Mouse (Mus musculus) splenic B cell, adult 2 months (primary cell): ENCODE results near the gene Nodal.
"Not testable (repeated sequence)": the region's sequence is repeated elsewhere in the genome, so short reads cannot be mapped to it uniquely, and the experiment has no call there.

Experiments
- DNase-seq: peaks from one replicate; pipeline ENCODE4 v3.0.0-alpha.2; 2011; ENCODE audit warnings: low read depth, low spot score
- H3K27me3 ChIP-seq: 2 replicates; pipeline ENCODE4 v1.6.1; 2012; ENCODE audit warnings: mild to moderate bottlenecking, low read length, moderate library complexity, mixed read lengths; ENCODE audit not compliant: control insufficient read depth, poor library complexity, insufficient read depth, severe bottlenecking
- H3K36me3 ChIP-seq: 2 replicates; pipeline ENCODE4 v1.6.1; 2012; ENCODE audit warnings: mild to moderate bottlenecking, low read length, moderate library complexity, mixed read lengths; ENCODE audit not compliant: control insufficient read depth, poor library complexity, insufficient read depth, severe bottlenecking

Nodal gene

DNA sequence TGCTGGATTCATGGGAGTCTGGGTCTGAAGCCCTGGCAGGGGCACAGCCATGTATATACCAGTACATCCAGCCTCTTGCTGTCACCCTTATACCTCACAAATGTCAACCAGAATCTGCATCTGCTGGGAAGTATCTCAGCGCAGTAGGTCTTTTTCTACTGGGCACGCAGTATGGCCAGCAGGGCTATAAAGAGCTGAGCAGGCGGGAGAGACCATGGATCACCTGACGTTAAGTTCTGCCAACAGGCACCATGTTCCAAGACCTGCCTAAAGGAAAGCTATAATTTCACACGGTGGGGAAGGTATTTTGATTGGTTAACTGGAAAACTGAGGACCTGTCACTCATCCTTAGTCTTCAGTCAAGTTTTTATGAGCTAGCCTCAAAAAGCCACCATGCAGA is 11.3 kb downstream of the Nodal start:
- Histone ChIP-seq H3K27me3 (no peaks in the 10 kb centered on the region), H3K36me3 (peaks cover 16% of the 10 kb centered on the region)
- no peak for DNase-seq

DNA sequence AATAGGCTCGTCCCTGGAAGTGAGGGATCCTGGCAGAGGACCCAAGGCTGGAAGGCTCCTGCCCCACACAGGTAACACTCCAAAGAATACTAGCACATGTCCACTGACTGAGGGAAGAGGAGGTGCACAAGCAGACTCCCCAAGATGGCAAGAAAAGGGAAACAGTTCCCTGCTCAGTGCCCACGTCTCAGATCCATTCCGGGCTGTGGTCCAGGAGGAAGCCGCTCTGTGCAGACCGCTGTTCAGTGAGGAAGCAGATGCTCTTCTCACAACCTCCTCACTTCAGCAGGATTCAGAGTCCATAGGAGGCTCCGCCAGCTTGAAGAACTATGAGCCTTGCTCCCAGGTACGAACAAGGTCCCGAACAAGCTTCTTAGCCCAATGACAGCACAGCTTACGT is 13.6 kb downstream of the Nodal start:
- peaks cover 21% of the 10 kb centered on the region for H3K36me3 ChIP-seq
- H3K27me3 ChIP-seq, result no peaks in the 10 kb centered on the region
- no peak for DNase-seq

DNA sequence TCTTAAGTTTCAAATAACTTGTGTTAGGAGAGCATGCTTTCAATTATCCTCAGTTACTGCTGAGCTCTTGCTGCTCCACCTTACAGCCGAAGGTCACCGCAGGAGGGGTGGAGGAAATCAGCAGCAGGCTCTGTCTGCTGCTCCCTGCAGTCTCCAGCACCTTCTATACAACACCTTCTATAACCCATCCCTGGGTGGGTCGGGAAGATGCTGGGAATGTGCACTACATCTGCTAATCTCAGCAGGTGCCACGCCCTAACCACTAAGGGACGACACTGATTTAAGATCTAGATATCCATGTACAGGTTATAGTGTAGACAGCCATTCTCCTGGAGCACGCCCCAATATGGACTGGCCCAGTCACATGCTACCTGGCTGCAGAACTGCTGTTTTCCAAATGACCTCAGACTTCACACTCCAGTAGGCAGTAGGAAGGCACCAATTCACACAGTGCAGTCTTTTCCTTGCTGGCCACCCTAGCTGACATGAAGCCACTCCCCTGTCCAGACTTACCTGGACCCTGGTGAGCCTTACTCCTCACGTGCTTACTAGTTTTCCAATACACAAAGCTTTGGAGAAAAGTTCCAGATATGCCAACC is 22.5 kb downstream of the Nodal start:
- no peaks in the 10 kb centered on the region for H3K27me3 ChIP-seq
- DNase-seq, result no peak
- no peaks in the 10 kb centered on the region for H3K36me3 ChIP-seq

DNA sequence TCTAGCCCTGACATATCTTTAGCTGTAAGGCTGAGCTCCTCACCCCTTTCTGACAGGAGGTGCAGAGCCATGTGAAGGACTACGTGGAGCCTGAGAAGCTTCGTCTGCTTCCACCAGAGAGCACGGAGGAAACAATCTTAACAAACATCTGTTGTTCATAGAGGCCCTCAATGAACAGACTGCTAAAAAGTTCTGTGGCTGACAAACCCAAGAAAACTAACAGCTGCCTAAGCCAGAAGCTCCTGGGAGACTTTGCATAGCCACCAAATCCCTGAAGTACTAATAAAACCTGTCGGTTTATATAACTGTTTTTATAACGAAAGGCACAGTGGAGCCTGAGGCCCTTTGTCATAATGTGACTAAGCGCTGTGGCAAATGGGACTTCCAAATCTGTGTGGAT is 25.7 kb downstream of the Nodal start:
- Histone ChIP-seq H3K27me3 (no peaks in the 10 kb centered on the region), H3K36me3 (no peaks in the 10 kb centered on the region)
- no peak for DNase-seq

DNA sequence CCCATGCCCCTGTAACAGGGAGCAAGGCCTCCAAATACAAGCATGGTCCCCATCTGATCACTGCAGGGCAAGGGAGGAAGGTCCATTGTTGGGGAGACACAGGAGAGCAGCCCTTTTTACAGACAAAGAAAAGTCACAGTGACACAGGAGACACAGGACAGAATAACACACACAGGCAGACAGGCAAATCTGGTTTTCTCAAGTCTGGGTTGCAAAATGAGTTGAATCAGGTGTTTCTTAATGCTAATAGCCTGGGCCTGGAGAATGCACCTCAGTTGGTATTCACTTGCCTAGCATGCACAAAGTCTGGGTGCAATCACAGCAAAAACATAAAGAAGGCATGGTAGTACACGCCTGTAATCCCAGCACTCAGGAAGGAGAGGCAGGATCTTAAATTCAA is 26.1 kb downstream of the Nodal start:
- DNase-seq, result no peak
- Histone ChIP-seq H3K27me3 (no peaks in the 10 kb centered on the region), H3K36me3 (no peaks in the 10 kb centered on the region)

DNA sequence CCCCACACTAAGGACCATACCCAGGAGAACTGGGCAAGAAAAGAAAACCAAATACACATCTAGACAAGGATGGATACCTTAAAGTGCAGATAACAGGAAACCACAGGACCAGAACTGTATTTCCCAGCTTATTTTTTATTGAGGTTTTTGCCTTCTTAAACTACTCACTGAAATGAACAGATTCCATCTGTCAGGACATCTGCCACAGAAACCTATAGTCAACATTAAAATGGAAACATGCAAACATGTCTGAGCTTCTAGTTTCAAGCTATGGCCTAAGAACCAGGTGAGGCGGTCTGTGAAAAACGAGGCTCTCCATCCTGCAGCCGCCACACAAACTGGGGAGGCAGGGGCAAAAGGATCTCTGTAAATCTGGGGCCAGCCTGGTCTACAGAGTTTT is 27.2 kb downstream of the Nodal start:
- Histone ChIP-seq H3K36me3 (no peaks in the 10 kb centered on the region), H3K27me3 (no peaks in the 10 kb centered on the region)
- DNase-seq, result no peak

DNA sequence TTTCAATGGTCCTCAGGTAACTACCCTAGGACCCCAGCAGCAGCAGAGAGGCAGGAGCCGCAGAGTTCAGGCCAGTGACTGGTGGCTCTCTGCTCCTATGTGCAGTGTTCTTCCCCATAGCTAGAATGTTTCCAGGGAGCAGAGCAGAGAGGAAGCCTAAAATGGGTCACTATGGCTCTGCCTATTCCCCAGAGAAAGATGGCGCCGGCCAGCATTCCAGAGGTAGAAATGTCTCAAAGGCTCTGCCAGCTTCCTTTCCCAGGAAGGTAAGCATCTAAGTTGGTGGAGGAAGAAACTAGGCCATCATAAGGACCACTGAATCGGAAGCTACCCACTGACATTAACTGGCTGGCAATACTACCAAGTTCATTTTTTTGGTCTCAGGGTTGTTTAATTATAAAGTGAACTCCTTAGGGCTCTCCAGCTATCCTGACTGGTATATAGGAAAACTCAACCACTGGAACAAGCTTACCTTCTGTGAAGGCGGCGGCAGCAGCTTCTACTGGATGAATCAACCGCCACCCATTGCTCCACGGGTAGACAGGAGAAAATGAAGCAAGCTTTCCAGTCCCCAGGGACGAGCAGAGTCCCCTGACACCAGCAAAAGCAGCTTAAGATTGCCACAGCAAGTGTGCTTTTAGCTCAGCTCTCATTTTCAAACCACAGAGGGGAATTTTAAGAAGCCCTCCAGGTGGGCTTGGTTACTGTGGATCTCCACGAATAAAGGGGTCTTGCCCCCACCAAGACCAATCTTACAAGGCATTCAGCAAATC is 30.0 kb downstream of the Nodal start:
- Histone ChIP-seq H3K27me3 (no peaks in the 10 kb centered on the region), H3K36me3 (no peaks in the 10 kb centered on the region)
- DNase-seq, result peak; percentile 53

DNA sequence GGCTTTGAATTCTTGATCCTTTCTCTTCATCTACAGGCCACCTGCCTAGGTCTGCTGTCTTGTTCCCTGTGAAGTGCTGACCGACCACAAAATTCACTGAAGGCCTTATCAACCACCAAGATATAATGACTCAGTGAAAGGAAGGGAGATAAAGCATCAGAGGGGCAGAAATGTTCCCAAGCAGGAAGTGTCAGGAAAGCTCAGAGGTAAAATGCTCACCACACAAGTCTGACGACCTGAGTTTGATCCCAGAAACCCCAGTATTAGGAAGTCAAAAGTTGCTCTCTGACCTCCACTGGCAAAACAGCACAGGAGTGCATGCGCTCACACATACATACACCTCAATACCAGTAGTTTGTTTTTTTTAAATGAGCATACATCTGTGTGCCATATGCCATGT is 31.1 kb downstream of the Nodal start:
- Histone ChIP-seq H3K27me3 (no peaks in the 10 kb centered on the region), H3K36me3 (no peaks in the 10 kb centered on the region)
- no peak for DNase-seq

DNA sequence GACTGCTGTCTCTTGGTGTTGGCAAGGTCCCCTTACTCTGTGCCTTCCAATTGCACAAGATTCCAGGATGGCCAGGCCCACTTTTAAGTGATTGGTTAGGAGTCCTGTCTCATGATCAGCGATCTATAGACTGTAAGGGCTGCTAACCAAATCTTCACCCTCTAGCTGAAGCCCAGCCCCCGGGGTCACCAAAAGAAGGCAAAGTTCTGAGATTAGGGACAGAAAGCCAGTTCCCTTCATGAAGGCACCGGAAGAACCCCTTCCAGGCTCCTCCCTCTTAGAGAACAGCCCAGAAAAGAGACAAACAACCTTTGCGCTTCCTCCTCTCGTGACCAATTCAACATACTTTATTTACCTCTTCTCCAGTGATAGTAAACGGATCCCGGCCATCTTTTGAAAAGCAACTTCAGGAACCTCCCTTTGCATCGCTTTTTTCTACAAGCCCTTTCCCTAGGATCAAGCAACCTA is 33.7 kb downstream of the Nodal start:
- DNase-seq, result peak; percentile 68
- Histone ChIP-seq H3K27me3 (no peaks in the 10 kb centered on the region), H3K36me3 (no peaks in the 10 kb centered on the region)

DNA sequence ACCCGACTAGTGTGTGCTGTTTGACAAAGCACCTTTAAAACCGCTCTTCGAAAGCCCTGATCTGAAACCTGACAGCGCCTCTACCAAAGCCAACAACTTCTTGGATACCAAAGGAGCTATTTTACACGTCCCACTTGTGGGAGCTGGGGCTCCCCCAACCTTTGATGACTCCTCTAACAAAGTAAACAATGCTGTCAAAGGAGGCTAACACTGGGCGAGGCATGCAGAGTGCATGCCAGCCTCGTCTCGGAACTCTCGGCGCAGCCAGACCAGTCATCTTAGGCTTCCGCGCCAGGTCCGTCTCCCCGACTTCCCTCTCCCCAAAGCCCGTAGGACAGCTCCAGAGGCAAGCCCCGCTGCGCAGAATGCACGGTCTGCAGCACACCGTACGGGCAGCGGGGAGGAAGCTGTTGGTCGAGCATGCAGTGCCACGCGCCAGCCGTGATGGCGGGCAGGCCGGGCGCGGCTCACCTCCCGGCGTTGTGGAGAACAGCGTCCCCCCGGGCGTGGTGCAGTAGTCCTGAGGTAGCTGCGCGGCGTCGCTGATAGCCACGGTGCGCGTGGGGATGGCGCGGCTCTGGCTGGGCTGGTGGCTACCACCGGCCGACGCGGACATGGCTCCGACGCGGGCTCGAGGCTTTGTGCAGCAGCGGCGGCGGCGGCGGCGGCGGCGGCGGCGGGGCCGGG is 34.3 kb downstream of the Nodal start:
- DNase-seq, result peak; percentile 49
- no peaks in the 10 kb centered on the region for H3K36me3 ChIP-seq
- no peaks in the 10 kb centered on the region for H3K27me3 ChIP-seq

DNA sequence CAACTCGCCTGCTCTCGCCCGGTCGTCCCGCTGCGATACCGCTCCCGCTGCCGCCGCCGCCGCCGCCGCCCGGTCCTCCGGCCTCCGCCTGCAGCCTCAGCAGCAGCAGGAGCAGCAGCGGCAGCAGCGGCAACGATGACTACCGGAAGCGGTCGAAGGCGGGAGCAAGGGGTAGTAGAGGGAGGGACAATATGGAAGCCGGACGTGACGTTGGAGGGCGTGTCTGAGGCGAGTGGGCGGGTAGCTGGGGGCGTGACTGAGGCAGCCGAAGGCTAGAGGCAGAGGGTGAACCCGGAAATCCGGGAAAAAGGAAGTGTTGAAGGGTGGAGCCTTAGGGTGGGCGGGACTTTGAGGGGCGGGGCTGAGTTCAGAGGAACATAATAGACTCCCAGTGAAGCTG is 34.9 kb downstream of the Nodal start, which contains the start of gene Eif4ebp2:
Eif4ebp2 (minus strand) TSS at position 17 of the 400 bp plus-strand sequence.
- H3K27me3 ChIP-seq, result no peaks in the 10 kb centered on the region
- DNase-seq, result peak; percentile 99

DNA sequence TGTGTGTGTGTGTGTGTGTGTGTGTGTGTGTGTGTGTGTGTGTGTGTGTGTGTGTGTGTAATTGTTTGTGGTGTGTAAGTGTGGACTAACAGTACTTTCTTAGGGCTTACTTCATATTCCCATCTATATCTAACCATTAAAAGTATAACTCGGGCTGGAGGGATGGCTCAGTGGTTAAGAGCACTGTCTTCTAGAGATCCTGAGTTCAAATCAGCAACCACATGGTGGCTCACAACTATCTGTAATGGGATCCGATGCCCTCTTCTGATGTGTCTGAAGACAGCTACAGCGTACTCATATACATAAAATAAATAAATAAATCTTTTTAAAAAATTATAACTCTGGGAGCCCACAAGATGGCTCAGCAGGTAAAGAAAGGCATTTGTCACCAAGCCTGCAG is 35.4 kb downstream of the Nodal start:
- DNase-seq, result peak; percentile 29

More for the DNA sequence above, 34.9 kb downstream of the Nodal start, which contains the start of gene Eif4ebp2:
- no peaks in the 10 kb centered on the region for H3K36me3 ChIP-seq

DNA sequence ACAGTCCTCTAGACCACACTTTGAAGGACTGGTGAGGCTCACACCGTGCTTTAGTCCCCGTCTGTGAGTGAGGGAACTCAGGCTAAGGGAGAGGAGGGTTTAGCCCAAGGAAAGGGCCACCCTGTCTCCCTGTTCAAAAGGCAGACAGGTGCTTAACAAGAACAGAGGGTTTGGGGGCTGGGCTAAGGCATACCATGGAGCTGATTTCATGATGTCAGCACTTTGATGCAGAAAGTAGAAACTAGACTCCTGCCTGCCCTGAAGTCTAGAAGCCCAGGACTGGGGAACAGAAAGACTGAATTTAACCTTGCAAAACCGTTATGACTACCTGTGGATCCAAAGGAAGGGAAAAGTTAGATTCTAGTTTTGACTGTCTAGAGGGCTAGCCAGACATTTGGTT is 39.4 kb downstream of the Nodal start:
- DNase-seq, result no peak
- H3K27me3 ChIP-seq, result no peaks in the 10 kb centered on the region

More for the DNA sequence above, 35.4 kb downstream of the Nodal start:
- not testable (repeated sequence) for H3K36me3 ChIP-seq, H3K27me3 ChIP-seq

DNA sequence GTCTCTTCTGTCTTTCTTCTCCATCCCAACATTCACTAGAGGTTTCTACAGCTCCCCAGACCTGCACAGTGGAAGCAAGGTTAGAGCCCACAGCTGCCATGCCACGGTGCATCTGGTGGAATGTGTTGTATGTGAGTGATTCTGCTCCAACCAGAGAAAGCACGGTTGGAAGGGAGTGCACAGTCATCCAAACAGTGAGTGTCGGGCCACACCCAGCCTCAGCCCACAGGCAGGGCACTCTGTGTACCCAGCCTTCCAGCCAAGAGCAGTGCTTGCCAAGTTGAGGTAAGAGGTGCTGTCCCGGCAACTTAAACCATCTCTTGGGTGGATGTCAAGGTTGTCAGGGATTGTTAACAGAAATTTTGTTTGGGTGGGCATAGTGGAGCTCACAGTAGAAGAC is 47.2 kb downstream of the Nodal start:
- Histone ChIP-seq H3K27me3 (no peaks in the 10 kb centered on the region), H3K36me3 (no peaks in the 10 kb centered on the region)
- DNase-seq, result no peak

More for the DNA sequence above, 39.4 kb downstream of the Nodal start:
- H3K36me3 ChIP-seq, result no peaks in the 10 kb centered on the region

DNA sequence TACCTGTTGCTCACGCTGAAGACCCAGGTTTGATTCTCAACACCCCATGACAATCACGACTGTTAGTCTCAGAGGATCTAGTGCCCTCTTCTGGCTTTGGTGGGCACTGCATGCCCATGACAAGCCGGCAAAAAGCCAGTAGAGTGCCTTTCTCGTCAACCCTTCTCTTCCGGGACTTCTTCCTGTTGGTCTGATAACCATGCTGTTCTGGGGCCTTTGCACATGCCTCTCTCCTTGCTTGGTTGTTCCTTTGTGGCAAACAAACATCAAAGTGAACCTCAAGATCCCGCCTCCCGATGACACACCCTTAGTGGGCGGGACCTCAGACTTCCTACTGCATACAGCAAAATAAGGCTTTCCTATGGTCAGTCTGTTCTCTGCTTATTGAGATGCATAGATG is 48.5 kb downstream of the Nodal start:
- Histone ChIP-seq H3K27me3 (no peaks in the 10 kb centered on the region), H3K36me3 (no peaks in the 10 kb centered on the region)
- DNase-seq, result peak; percentile 49
